Mouse (Mus musculus): ENCODE measurements around the gene Plin4.

DNA sequence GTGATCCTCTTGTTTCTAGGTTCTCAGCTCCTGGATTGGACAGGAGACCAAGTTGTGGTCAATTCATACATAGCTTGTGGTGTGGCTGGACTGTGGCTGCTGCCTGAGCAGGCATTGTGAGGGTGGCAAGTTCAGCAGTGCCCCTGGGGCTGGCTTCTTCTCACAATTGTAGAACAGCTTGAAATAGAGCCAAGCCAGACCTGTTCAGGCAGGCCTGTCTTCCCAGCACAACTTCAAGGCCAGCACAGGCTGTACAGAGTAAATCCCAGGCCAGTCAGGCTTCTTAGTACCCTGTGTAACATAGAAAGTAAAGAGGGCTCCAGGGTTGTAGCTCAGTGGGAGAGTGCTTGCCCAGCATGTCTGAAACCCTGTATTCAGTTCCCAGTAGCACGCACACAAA is 16.8 kb downstream of the Plin4 start:
- TF ChIP-seq CTCF (IDR thresholded peaks at IDR 0.05; ENCODE audit: extremely low read depth, insufficient read depth, low read length) (no peak), POLR2A (IDR thresholded peaks at IDR 0.05; ENCODE audit: extremely low read depth, insufficient read depth, low read length) (no peak)

All from cortical plate, adult 2 months (tissue).